Mouse (Mus musculus) cortical plate, adult 2 months (tissue): ENCODE measurements around the gene Tppp2.

Experiments used
- CTCF ChIP-seq: fragments of 200-500 bp; IDR thresholded peaks from 2 replicates; pipeline ENCODE4 v1.5.1; 2011; ENCODE audit warnings: mild to moderate bottlenecking, control low read depth, low read length; ENCODE audit not compliant: insufficient read depth; ENCODE audit errors: extremely low read depth
- POLR2A ChIP-seq: fragments of 200-500 bp; IDR thresholded peaks from 2 replicates; pipeline ENCODE4 v1.6.1; 2011; ENCODE audit warnings: mild to moderate bottlenecking, low read length, control low read depth; ENCODE audit not compliant: insufficient read depth; ENCODE audit errors: extremely low read depth

DNA sequence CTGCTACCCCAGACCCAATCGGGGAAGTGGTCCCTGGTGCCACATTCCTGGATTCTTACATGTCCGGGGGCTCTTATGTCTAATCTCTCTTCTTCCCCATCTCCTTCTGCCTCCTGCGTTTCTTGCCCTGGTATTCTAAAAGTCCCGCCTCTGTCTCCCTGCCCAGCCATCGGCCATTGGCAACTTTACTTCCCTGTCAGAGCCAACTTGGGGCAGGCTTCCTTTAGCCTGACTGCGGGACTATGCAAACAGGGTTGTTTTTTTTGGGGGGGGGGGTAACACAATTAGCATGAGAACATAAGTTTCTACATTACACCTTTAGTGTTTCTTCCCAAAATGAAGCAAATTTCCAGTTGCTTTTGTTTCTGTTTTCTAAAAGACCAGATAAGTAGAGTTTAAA lies 25.1 kb downstream of the Tppp2 start:
- TF ChIP-seq CTCF (no peak), POLR2A (no peak)
